Mouse (Mus musculus) neural tube, embryonic 13.5 days (tissue): ENCODE measurements around the gene Kcnip4. TPM values are rescaled to one million over a fixed set of nuclear protein-coding genes. Genes with fewer than 3 reads are reported as not detected.

Experiments used
- ATAC-seq: fragments of 200-750 bp; cut with Nextera tagmentation; 2 replicates; pipeline ENCODE4 v1.8.0; 2017; ENCODE audit warnings: low read depth, mild to moderate bottlenecking, moderate TSS enrichment, moderate library complexity
- H3K27ac ChIP-seq: fragments of 300-500 bp; sonication (generic); replicated peaks from 2 replicates; pipeline ENCODE4 v1.5.1; 2015; ENCODE audit warnings: moderate library complexity, mild to moderate bottlenecking, inconsistent platforms
- H3K27me3 ChIP-seq: fragments of 300-500 bp; sonication (generic); 2 replicates; pipeline ENCODE4 v1.6.1; 2015; ENCODE audit warnings: mild to moderate bottlenecking, inconsistent platforms
- H3K36me3 ChIP-seq: fragments of 300-500 bp; sonication (generic); 2 replicates; pipeline ENCODE4 v1.6.1; 2015; ENCODE audit warnings: mild to moderate bottlenecking, inconsistent platforms
- H3K4me1 ChIP-seq: fragments of 300-500 bp; sonication (generic); replicated peaks from 2 replicates; pipeline ENCODE4 v1.6.1; 2015; ENCODE audit warnings: inconsistent platforms
- H3K4me2 ChIP-seq: fragments of 300-500 bp; sonication (generic); 2 replicates; pipeline ENCODE4 v1.6.1; 2015; ENCODE audit warnings: inconsistent platforms, mild to moderate bottlenecking, moderate library complexity
- H3K4me3 ChIP-seq: fragments of 300-500 bp; sonication (generic); 2 replicates; pipeline ENCODE4 v1.5.1; 2015; ENCODE audit warnings: mild to moderate bottlenecking, inconsistent platforms
- H3K9ac ChIP-seq: fragments of 300-500 bp; sonication (generic); 2 replicates; pipeline ENCODE4 v1.6.1; 2015; ENCODE audit warnings: moderate library complexity, mild to moderate bottlenecking, inconsistent platforms
- H3K9me3 ChIP-seq: fragments of 300-500 bp; sonication (generic); 2 replicates; pipeline ENCODE4 v1.6.1; 2016; ENCODE audit warnings: inconsistent platforms
- WGBS: fragments of 180-500 bp; shearing (Covaris S2); methylation state at CpG from one replicate; pipeline ENCODE4 v1.1.7; 2015; 5-methylcytosine and 5-hydroxymethylcytosine counted together
- polyA plus RNA-seq: library from polyadenylated mRNA; unstranded; fragments of >200 nt; fragmentation: Nextera tagmentation; extraction: Ambion mirVana; gene quantifications from 2 replicates; pipeline ENCODE4 v1.2.1, GENCODE M21; 2015

The Kcnip4 gene
- polyA plus RNA-seq, 1 experiment from 2014 or later = 9.1 TPM

DNA sequence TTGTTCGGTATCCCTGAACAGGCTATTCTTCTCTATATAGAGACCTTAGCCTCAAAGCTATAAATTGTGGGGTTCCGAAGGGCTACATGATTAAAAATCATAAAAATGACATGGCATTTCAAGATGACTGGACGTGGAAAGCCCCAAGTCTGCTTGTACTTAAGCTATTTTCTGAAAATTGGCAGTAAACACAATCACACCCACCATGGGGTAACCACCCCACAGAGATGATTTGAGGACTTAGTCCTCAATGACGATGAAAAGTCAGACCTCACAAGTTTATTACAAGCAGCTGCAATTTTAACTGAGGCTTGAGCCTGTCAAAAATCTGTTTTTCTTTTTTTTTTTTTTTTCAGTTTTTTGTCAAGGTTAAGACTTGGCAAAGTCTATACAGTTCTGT, 527.3 kb downstream of the Kcnip4 start:
- no peak overlapping the region for H3K4me2 ChIP-seq
- 52% methylated on average over 4 of the region's 4 CpGs for WGBS
- no peaks in the 10 kb centered on the region for H3K9me3 ChIP-seq
- no peak overlapping the region for H3K27ac ChIP-seq
- H3K4me3 ChIP-seq = no peak overlapping the region
- H3K36me3 ChIP-seq = no peaks in the 10 kb centered on the region
- ATAC-seq = no peak
- H3K9ac ChIP-seq = no peak overlapping the region
- no peaks in the 10 kb centered on the region for H3K27me3 ChIP-seq
- H3K4me1 ChIP-seq = no peaks in the 10 kb centered on the region

DNA sequence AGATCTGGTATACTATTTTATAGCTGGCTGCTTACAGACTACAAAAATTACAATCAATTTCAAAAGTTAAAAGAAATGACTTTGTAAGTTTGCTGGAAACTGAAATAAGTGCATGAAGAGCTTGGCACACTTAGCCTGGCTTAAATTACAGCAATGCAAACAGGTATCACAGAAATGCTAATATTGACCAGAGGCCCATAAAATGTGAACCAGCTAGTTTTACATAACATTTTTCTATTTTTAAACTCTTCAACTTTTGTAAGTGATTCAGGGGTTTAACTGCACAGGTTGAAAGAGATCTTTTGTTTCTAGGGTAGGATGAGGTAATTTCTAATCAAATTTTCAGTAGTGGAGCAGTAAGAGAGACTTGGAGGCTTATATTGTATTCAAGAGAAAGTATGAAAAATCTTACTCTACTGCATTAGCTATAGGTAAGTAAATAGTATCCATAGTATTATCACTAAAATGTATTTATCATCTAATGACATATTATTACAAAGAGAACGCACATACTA, 535.5 kb downstream of the Kcnip4 start:
- Histone ChIP-seq H3K27ac (no peak overlapping the region), H3K9me3 (no peaks in the 10 kb centered on the region), H3K4me2 (no peak overlapping the region), H3K36me3 (no peaks in the 10 kb centered on the region), H3K9ac (no peak overlapping the region), H3K4me1 (no peaks in the 10 kb centered on the region), H3K27me3 (no peaks in the 10 kb centered on the region), H3K4me3 (no peak overlapping the region)
- ATAC-seq = no peak
- 91% methylated on average over 1 of the region's 1 CpGs for WGBS

DNA sequence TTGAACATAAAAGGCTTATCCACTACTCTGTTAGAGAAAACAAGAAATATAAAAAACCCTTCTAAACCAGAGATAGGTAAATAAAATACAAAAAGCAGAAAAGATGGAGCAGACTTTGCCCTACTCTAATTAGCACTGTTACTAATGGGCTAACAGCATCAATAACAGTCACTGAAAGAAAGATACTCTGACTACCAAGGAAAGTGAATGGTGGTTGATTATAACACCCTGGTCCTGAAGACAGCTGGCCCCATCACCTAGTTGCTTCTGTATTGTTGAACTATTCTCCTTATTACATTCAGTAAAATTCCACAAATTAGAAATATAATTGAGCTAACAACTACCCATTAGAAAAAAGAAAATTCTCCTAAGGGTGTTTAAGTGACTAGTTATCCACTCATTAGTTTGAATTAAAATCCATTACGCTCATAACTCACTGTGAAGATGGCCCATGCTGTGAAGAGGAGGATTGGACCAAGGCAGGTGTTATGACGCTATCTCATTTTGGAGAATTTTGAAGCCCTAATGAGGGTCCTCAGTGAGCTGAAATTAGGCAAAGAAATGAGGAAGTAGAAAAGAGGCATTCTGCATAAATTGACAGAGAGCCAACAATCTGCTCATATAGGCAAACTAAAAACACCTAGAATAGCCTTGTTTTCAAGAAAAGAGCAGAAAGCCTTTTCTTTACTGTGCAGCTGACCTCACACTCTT, 582.2 kb downstream of the Kcnip4 start:
- Histone ChIP-seq H3K27ac (no peak overlapping the region), H3K36me3 (no peaks in the 10 kb centered on the region), H3K27me3 (no peaks in the 10 kb centered on the region), H3K4me2 (no peak overlapping the region), H3K9ac (no peak overlapping the region), H3K9me3 (no peaks in the 10 kb centered on the region), H3K4me3 (no peak overlapping the region), H3K4me1 (no peaks in the 10 kb centered on the region)
- no peak for ATAC-seq
- 81% methylated on average over 2 of the region's 2 CpGs for WGBS

DNA sequence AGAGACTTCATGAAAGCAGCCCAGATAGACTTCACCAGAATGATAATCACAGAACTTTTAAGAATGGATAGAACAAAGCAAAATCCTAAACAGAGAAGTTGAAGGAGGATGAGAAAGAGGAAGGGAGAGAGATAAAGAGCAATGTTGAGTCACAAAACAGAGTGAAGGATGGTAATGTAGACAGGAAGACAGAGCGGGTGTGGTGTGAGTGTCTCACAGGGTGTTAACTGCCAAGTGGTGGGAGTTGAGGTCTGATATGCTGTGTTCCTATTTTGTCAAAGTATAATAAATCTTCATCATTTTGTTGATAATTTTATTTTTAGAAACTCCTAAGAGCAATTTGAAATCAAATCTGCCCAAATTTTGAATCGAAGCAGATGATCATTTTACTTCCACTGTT, 592.8 kb downstream of the Kcnip4 start:
- H3K4me1 ChIP-seq = no peaks in the 10 kb centered on the region
- no peak overlapping the region for H3K4me3 ChIP-seq
- no peaks in the 10 kb centered on the region for H3K36me3 ChIP-seq
- no peaks in the 10 kb centered on the region for H3K27me3 ChIP-seq
- no peaks in the 10 kb centered on the region for H3K9me3 ChIP-seq
- WGBS = 89% methylated on average over 2 of the region's 2 CpGs
- no peak overlapping the region for H3K27ac ChIP-seq
- H3K9ac ChIP-seq = no peak overlapping the region
- H3K4me2 ChIP-seq = no peak overlapping the region
- no peak for ATAC-seq

DNA sequence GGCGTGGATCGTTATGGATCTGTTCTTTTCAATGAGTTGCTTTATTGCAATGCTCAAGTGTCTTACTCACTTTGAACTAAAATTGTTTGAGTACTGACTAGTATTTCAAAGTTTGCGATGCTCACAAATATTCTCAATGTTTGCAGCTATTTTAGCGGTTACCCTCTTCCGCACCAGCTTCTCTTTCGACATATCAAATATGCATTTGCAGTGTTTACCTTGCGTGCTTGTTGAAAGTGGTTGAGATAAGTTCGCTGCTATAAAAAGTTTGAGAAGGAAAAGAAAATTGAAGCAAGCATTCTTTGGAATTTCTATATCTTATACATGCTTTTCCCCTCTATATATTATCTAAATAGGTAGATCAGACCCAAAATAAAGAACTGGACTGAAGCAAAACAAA, 634.5 kb downstream of the Kcnip4 start:
- H3K4me2 ChIP-seq = peak overlapping the region; percentile 62
- H3K9ac ChIP-seq = no peak overlapping the region
- H3K27me3 ChIP-seq = no peaks in the 10 kb centered on the region
- H3K27ac ChIP-seq = no peak overlapping the region
- H3K4me3 ChIP-seq = peak overlapping the region; percentile 36
- 71% methylated on average over 8 of the region's 8 CpGs for WGBS
- no peaks in the 10 kb centered on the region for H3K36me3 ChIP-seq
- no peak for ATAC-seq
- H3K4me1 ChIP-seq = 0 out of 2 replicates have a peak, but pooled peaks cover 8% of the 10 kb centered on the region
- no peaks in the 10 kb centered on the region for H3K9me3 ChIP-seq

DNA sequence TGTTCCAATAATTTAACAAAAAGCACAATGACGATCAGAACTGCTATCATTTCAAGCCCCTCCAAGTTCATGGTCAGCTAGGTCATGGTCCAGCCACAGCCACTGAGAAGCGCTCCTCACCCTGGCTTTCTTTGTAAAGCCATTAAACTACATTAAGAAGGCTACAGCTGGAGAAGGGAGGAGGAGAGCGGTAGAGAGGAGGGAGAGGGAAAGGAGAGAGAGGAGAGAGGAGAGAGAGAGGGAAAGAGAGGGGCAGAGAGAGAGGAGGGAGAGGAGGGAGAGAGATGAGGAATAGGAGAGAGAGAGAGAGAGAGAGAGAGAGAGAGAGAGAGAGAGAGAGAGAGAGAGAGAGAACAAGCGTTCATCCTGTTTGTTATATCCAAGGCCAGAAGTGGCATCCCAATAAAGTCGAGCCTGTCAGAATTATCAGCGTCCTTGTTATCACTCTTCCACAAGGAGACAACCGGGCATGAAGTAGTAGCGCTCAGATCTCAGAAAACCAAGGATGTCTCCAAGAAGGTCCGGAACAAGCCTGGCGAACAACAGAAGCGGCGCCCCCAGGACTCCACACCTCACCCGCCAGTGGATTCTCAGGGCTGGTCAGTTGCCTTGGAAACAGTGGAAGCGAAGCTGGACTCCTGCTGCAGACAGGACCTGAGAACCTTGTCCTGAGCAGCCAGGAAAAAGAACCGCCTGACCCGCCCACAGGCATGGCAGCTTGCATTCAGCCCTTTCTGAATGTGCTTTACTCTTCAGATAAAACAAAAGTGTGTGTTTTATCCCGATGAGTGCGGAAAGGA, 635.1 kb downstream of the Kcnip4 start:
- H3K9ac ChIP-seq = peak overlapping the region; percentile 47
- H3K4me1 ChIP-seq = 0 out of 2 replicates have a peak, but pooled peaks cover 8% of the 10 kb centered on the region
- H3K4me2 ChIP-seq = peak overlapping the region; percentile 62
- WGBS = 6% methylated on average over 18 of the region's 18 CpGs
- H3K9me3 ChIP-seq = no peaks in the 10 kb centered on the region
- H3K36me3 ChIP-seq = no peaks in the 10 kb centered on the region
- peak overlapping the region; percentile 36 for H3K4me3 ChIP-seq
- H3K27me3 ChIP-seq = no peaks in the 10 kb centered on the region
- no peak overlapping the region for H3K27ac ChIP-seq
- peak; percentile 63 for ATAC-seq

DNA sequence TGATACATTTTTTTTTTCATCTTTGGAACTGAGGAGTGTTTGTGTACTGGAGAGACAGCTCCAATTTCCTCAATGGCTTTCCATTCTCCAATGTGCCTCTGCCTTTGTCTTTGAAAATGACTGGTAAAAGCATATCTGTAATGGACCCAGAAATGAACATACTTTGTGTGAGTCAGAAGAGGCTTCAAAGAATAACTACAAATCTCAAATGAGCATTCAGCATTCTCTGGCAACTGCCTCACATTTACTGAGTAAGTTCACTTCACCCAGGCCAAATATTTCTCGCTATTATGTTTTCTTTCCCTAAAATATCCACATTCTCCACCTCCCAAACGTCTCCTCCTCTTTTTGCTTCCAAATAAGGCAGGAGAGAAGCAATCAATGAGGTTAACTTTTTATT, 646.6 kb downstream of the Kcnip4 start:
- H3K27ac ChIP-seq = no peak overlapping the region
- no peaks in the 10 kb centered on the region for H3K27me3 ChIP-seq
- WGBS = 72% methylated on average over 2 of the region's 2 CpGs
- no peak overlapping the region for H3K9ac ChIP-seq
- no peak overlapping the region for H3K4me3 ChIP-seq
- H3K4me1 ChIP-seq = no peaks in the 10 kb centered on the region
- no peak for ATAC-seq
- H3K36me3 ChIP-seq = no peaks in the 10 kb centered on the region
- no peaks in the 10 kb centered on the region for H3K9me3 ChIP-seq
- H3K4me2 ChIP-seq = no peak overlapping the region

DNA sequence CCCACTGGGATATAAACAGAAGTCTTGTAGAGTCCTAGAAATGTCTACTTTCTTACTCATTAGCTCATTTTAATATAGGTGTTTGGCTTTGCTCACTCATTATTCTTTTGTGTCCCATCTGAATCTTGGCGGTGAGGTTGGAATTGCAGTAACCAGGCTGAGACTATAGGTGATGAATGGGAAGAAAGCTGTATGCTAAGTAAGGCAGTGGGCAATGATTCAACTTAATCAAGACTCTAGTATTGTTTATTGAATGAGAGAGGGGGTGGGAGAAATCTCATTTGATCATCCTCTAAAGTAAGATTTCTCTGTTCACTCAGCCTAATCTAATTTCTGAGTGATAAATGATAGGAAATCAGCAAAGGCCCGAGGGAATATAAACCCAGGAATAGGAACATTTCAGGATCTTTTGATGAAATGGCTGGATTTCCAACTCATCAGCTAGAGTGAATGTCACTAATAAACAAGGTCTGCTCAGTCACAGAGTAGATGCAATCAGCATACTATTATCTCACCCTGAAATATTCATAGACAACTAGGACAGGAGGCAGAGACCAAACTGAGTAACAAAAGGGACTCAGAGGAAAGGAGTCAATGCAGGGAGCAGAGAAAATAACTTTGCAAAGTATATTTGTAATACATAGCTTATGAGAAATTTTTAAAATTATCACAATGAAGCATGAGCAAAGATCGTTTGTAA, 660.3 kb downstream of the Kcnip4 start:
- Histone ChIP-seq H3K36me3 (no peaks in the 10 kb centered on the region), H3K4me1 (no peaks in the 10 kb centered on the region; the same call in 1 of the 2 replicates), H3K27ac (no peak overlapping the region), H3K9me3 (no peaks in the 10 kb centered on the region), H3K4me2 (no peak overlapping the region), H3K9ac (no peak overlapping the region), H3K4me3 (no peak overlapping the region), H3K27me3 (no peaks in the 10 kb centered on the region)
- no peak for ATAC-seq
- WGBS = 55% methylated on average over 3 of the region's 3 CpGs

DNA sequence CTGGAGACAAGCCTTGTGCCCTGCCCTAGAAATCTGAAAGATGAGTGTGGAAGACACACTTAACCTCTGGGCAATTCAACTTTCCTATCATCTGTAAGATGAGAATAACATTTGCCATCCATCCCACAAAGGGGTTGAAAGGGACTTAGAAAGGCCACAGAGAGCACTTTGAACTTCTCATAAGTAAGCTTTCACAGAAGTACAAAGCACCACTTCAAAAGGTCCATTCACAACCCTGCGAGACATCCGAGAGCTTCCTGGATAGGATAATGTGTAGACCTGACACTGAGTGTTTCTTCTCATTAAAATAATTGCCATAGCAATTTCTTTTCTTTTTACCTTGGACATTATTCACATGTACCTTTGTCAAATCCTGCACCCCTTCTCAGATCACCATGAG, 683.7 kb downstream of the Kcnip4 start:
- WGBS = 17% methylated on average over 2 of the region's 2 CpGs
- H3K9me3 ChIP-seq = no peaks in the 10 kb centered on the region
- H3K27ac ChIP-seq = no peak overlapping the region
- no peak for ATAC-seq
- no peak overlapping the region for H3K9ac ChIP-seq
- H3K36me3 ChIP-seq = no peaks in the 10 kb centered on the region
- H3K4me2 ChIP-seq = no peak overlapping the region
- no peak overlapping the region for H3K4me3 ChIP-seq
- H3K27me3 ChIP-seq = no peaks in the 10 kb centered on the region
- no peaks in the 10 kb centered on the region for H3K4me1 ChIP-seq

DNA sequence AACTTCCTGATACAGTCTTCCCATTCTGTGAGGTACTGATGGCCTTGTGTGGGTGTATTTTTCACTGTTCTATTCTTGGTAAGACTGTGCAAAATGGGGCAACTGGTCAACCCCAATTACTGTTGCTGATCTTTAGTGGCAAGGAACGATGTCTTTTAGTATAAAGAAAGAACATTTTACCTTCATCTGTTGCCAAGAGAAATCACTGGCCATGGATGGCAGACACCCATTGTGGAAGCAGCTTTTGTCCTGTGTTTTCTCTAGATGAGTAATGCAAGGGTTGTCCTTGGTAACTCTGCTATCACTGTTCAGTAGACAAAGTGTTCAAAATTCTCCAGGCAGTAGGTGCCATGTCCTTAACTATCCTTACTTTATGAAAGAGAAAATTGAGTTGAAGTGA, 729.2 kb downstream of the Kcnip4 start:
- 87% methylated on average over 1 of the region's 1 CpGs for WGBS
- H3K9ac ChIP-seq = no peak overlapping the region
- no peaks in the 10 kb centered on the region for H3K4me1 ChIP-seq
- no peak overlapping the region for H3K4me2 ChIP-seq
- no peak overlapping the region for H3K4me3 ChIP-seq
- no peaks in the 10 kb centered on the region for H3K36me3 ChIP-seq
- ATAC-seq = no peak
- H3K27me3 ChIP-seq = no peaks in the 10 kb centered on the region
- no peaks in the 10 kb centered on the region for H3K9me3 ChIP-seq
- no peak overlapping the region for H3K27ac ChIP-seq

DNA sequence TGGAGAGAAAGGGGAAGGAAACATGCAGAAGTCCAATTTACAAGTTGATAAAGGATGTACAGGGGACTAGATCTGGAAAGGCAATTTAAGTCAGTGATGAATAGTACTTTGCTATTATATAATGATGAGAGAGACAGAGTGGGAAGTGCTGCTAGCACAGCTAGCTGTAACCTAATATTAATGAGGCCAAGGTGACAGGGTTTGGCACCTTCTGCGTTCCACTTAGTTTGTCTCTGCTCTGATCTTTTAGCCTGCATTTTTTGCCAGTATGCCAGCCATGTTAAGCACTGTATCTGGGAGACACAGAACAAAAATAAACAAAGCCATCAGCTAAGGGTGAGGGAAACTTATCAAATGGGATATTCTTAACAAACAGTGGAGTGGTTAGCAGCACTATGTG, 745.3 kb downstream of the Kcnip4 start:
- no peak overlapping the region for H3K4me3 ChIP-seq
- no peak for ATAC-seq
- H3K27ac ChIP-seq = no peak overlapping the region
- H3K9me3 ChIP-seq = no peaks in the 10 kb centered on the region
- H3K36me3 ChIP-seq = no peaks in the 10 kb centered on the region
- no peak overlapping the region for H3K9ac ChIP-seq
- no peak overlapping the region for H3K4me2 ChIP-seq
- no peaks in the 10 kb centered on the region for H3K4me1 ChIP-seq
- 51% methylated on average over 1 of the region's 1 CpGs for WGBS
- no peaks in the 10 kb centered on the region for H3K27me3 ChIP-seq

DNA sequence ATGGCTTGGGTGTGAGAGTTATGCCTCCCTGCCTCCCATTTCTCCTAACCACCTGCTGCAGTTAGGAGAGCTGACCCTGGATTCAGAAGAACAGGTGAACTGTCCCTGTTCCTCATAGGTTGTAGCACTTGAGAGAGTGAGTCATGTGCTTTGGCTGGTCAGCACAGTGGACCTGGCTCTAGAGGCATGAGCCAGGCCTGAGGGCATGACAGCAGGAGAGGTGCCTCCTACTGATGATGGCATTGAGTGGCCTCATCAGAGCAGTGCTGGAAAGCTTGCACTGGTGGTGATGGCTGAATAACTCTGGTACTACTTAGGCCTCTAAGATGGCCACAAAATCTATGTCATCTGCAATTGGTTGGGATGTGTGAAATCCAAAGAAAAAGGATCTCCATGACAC, 776.1 kb downstream of the Kcnip4 start:
- H3K4me2 ChIP-seq = no peak overlapping the region

More for the DNA sequence above, 776.1 kb downstream of the Kcnip4 start:
- no peak for ATAC-seq
- Histone ChIP-seq H3K9ac (no peak overlapping the region), H3K36me3 (no peaks in the 10 kb centered on the region), H3K4me1 (no peaks in the 10 kb centered on the region), H3K27ac (no peak overlapping the region), H3K9me3 (no peaks in the 10 kb centered on the region), H3K4me3 (no peak overlapping the region), H3K27me3 (no peaks in the 10 kb centered on the region)
